Mouse (Mus musculus): ENCODE results near the gene Nfib. TPM values are rescaled to one million over a fixed set of nuclear protein-coding genes. Genes with fewer than 3 reads are reported as not detected.

Gene Nfib
- polyA plus RNA-seq, 2 experiments: 57.3 to 126 TPM

DNA sequence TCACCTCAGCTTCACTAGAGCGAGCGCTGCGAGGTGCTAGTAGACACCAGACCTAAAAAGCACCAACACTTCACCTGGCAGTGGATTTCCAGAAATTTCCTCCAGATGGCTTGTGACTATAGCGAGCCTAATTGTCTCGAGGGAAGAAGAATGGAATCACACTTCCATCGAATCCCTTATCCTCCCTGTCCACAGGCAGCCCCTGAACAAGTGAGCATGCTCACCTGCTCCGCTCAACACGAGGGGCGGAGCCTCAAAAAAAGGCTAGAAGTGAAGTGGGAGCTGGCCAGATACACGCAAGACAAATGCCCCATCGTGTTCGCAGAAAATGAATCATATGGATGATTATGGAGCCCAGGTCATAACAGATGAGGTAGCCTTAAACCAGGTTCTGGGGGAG lies 6.9 kb downstream of the Nfib start:
- no peak for TF ChIP-seq POLR2A (IDR thresholded peaks at IDR 0.05; ENCODE audit: borderline replicate concordance, extremely low read depth, insufficient read depth, insufficient read length)
- Histone ChIP-seq H3K27me3 (ENCODE audit: control insufficient read depth, insufficient read depth, low read length) (no peaks in the 10 kb centered on the region), H3K4me1 (ENCODE audit: control insufficient read depth, insufficient read depth, low read length) (peaks cover 17% of the 10 kb centered on the region), H3K27ac (replicated peaks; ENCODE audit: low read depth, low read length) (no peak overlapping the region), H3K4me2 (replicated peaks; ENCODE audit: low read depth, low read length, severe bottlenecking) (no peak overlapping the region), H3K9me3 (ENCODE audit: control insufficient read depth, low read length) (no peaks in the 10 kb centered on the region), H3K36me3 (ENCODE audit: control insufficient read depth, insufficient read depth, low read length) (no peaks in the 10 kb centered on the region), H3K9ac (ENCODE audit: low read depth, low read length, severe bottlenecking) (no peak overlapping the region), H3K4me3 (replicated peaks; ENCODE audit: low read length) (no peak overlapping the region)
- 71% methylated on average over 12 of the region's 12 CpGs for WGBS
- ATAC-seq (ENCODE audit: low FRiP score, low read depth) (no peak), DNase-seq (ENCODE audit: low spot score) (no peak)

- 33% methylated on average over 6 of the region's 6 CpGs for WGBS
- no peaks in the 10 kb centered on the region for H3K9me3 ChIP-seq (ENCODE audit: control insufficient read depth, low read length)
- no peaks in the 10 kb centered on the region for H3K36me3 ChIP-seq (ENCODE audit: control insufficient read depth, insufficient read depth, low read length)
- no peak for TF ChIP-seq POLR2A (IDR thresholded peaks at IDR 0.05; ENCODE audit: borderline replicate concordance, extremely low read depth, insufficient read depth, insufficient read length)
- no peaks in the 10 kb centered on the region for H3K27me3 ChIP-seq (ENCODE audit: control insufficient read depth, insufficient read depth, low read length)
- no peak overlapping the region for H3K9ac ChIP-seq (ENCODE audit: low read depth, low read length, severe bottlenecking)
- peaks cover 24% of the 10 kb centered on the region for H3K4me1 ChIP-seq (ENCODE audit: control insufficient read depth, insufficient read depth, low read length)
- no peak overlapping the region for H3K4me3 ChIP-seq (replicated peaks; ENCODE audit: low read length)
- no peak overlapping the region for H3K27ac ChIP-seq (replicated peaks; ENCODE audit: low read depth, low read length)
- DNase-seq (ENCODE audit: low spot score) (no peak), ATAC-seq (ENCODE audit: low FRiP score, low read depth) (no peak)
- no peak overlapping the region for H3K4me2 ChIP-seq (replicated peaks; ENCODE audit: low read depth, low read length, severe bottlenecking)
Measured at GRCm38 (mm10) chr4:82697151-82697550, 8.4 kb downstream of the Nfib start.

DNA sequence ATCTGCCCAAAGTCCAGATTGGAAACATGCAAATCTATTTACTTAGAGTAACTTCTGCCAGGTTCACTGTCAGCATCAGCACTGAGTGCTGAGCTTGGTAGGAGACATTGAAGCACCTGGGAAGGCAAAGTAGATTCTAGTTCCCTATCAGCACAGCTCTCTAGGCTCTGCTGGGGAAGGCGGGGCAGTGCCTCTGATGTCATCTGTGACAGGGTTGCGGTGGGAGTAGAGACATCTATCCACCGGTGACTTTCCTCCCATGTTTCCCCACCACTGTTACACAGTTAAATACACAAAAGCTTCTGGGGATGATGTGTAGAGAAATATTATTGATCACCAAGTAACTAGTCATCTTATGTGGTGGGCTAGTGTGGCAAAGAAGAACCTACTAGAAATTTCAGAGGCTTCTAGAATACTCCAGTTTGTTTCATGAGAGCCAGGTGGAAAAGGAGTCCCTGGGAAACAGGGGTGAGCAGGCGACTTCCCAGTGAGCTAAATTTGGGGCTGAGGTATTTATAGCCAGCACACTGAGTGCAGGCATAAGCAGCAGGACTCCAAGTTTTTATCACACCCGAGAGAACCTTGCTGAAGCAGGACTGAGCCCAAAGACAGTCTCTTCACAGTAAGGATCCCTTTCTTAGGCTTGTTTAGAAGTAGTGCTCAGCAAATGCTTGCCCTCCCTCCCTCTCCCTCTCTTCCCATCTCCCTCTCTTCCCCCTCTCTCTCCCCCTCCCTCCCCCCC lies 9.6 kb downstream of the Nfib start:
- Histone ChIP-seq H3K36me3 (ENCODE audit: control insufficient read depth, insufficient read depth, low read length) (no peaks in the 10 kb centered on the region), H3K4me2 (replicated peaks; ENCODE audit: low read depth, low read length, severe bottlenecking) (no peak overlapping the region), H3K27ac (replicated peaks; ENCODE audit: low read depth, low read length) (no peak overlapping the region), H3K4me3 (replicated peaks; ENCODE audit: low read length) (no peak overlapping the region), H3K4me1 (ENCODE audit: control insufficient read depth, insufficient read depth, low read length) (peaks cover 31% of the 10 kb centered on the region), H3K27me3 (ENCODE audit: control insufficient read depth, insufficient read depth, low read length) (no peaks in the 10 kb centered on the region), H3K9me3 (ENCODE audit: control insufficient read depth, low read length) (no peaks in the 10 kb centered on the region), H3K9ac (ENCODE audit: low read depth, low read length, severe bottlenecking) (no peak overlapping the region)
- no peak for TF ChIP-seq POLR2A (IDR thresholded peaks at IDR 0.05; ENCODE audit: borderline replicate concordance, extremely low read depth, insufficient read depth, insufficient read length)
- no peak for ATAC-seq (ENCODE audit: low FRiP score, low read depth)
- WGBS: 56% methylated on average over 5 of the region's 5 CpGs
- no peak for DNase-seq (ENCODE audit: low spot score)

DNA sequence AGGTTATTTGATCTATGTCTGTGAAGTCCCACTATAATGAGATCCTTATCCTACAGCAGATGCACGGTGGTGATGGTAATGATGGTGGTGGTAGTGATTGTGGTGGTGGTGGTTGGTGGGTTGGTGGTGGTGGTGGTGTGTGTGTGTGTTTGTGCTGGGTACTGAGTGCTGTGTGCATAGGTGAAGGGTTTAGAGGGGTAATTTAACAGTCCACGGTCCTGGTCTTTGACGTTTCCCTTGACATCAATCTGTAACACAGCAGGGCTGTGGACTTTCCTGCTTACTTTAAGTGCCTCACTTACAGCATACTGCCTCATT lies 13.6 kb downstream of the Nfib start:
- no peak overlapping the region; the same call in 1 of the 2 replicates for H3K27ac ChIP-seq (replicated peaks; ENCODE audit: low read depth, low read length)
- H3K4me3 ChIP-seq (replicated peaks; ENCODE audit: low read length): no peak overlapping the region
- DNase-seq (ENCODE audit: low spot score): no peak
- no peak for ATAC-seq (ENCODE audit: low FRiP score, low read depth)
- no peak overlapping the region for H3K9ac ChIP-seq (ENCODE audit: low read depth, low read length, severe bottlenecking)
- no peak for TF ChIP-seq POLR2A (IDR thresholded peaks at IDR 0.05; ENCODE audit: borderline replicate concordance, extremely low read depth, insufficient read depth, insufficient read length)
- H3K27me3 ChIP-seq (ENCODE audit: control insufficient read depth, insufficient read depth, low read length): no peaks in the 10 kb centered on the region
- WGBS: 15% methylated on average over 3 of the region's 3 CpGs
- no peak overlapping the region for H3K4me2 ChIP-seq (replicated peaks; ENCODE audit: low read depth, low read length, severe bottlenecking)
- H3K4me1 ChIP-seq (ENCODE audit: control insufficient read depth, insufficient read depth, low read length): peaks cover 32% of the 10 kb centered on the region
- no peaks in the 10 kb centered on the region for H3K9me3 ChIP-seq (ENCODE audit: control insufficient read depth, low read length)
- H3K36me3 ChIP-seq (ENCODE audit: control insufficient read depth, insufficient read depth, low read length): no peaks in the 10 kb centered on the region

DNA sequence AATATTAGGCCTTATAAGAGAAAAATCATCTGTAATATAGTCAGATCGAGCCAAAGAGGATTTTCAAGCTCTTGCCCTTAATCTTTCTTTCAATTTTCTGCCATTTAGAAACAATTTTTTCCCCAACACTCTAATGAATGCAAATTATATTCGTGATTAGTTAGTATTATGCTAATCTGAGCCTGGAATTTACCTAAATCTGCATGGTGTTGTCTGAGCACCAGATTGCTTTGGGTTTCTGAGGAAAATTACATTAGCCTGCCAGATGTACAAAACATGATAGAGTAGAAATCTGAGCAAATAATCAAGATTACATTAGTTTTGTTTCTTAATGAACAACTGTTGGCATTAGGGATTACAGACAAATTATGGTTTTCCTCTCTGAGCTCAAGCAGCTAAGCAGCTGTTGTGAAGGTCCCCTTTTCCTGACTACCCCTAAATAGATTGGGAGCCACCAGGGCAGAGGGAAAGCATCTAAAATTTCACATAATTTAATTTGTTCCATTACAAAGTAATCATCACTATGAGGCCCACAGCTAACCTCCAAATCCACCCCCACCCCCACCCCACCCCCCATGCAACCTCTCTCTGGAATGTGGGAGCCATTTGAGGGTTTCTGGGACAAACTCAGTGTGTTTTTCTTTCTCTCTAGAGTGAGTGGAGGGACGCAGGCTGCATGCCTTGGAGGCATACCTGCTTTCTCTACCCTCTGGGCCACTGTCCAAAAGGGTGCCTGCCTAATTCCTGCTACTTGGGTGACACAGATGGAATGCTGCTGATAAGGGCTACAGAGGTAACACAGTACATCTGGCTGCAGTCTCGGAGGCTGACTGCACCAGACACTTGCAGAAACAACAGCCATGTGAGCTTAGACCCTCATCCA lies 14.2 kb downstream of the Nfib start:
- ATAC-seq (ENCODE audit: low FRiP score, low read depth) (peak; percentile 64), DNase-seq (ENCODE audit: low spot score) (peak; percentile 19)
- H3K9ac ChIP-seq (ENCODE audit: low read depth, low read length, severe bottlenecking): no peak overlapping the region
- H3K27ac ChIP-seq (replicated peaks; ENCODE audit: low read depth, low read length): no peak overlapping the region
- peaks cover 29% of the 10 kb centered on the region for H3K4me1 ChIP-seq (ENCODE audit: control insufficient read depth, insufficient read depth, low read length)
- H3K36me3 ChIP-seq (ENCODE audit: control insufficient read depth, insufficient read depth, low read length): no peaks in the 10 kb centered on the region
- no peak overlapping the region for H3K4me2 ChIP-seq (replicated peaks; ENCODE audit: low read depth, low read length, severe bottlenecking)
- TF ChIP-seq POLR2A (IDR thresholded peaks at IDR 0.05; ENCODE audit: borderline replicate concordance, extremely low read depth, insufficient read depth, insufficient read length): no peak
- H3K27me3 ChIP-seq (ENCODE audit: control insufficient read depth, insufficient read depth, low read length): no peaks in the 10 kb centered on the region
- WGBS: 35% methylated on average over 4 of the region's 4 CpGs
- no peaks in the 10 kb centered on the region for H3K9me3 ChIP-seq (ENCODE audit: control insufficient read depth, low read length)
- no peak overlapping the region for H3K4me3 ChIP-seq (replicated peaks; ENCODE audit: low read length)

Measured in limb, embryonic 14.5 days (tissue).